Mouse (Mus musculus) forebrain, postnatal 0 days (tissue): ENCODE measurements around the gene March6. TPM values are rescaled to one million over a fixed set of nuclear protein-coding genes. Genes with fewer than 3 reads are reported as not detected.

Experiments used
- ATAC-seq: fragments of 200-750 bp; cut with Nextera tagmentation; 2 replicates; pipeline ENCODE4 v1.8.0; 2017; ENCODE audit warnings: mild to moderate bottlenecking, moderate library complexity
- DNase-seq: peaks from one replicate; pipeline ENCODE4 v3.0.0-alpha.2; 2015
- H3K27ac ChIP-seq: fragments of 300-500 bp; sonication (generic); 2 replicates; pipeline ENCODE4 v1.5.1; 2014; ENCODE audit warnings: low read depth, mild to moderate bottlenecking, antibody characterized with exemption, low read length, moderate library complexity, mixed read lengths
- H3K27me3 ChIP-seq: fragments of 300-500 bp; sonication (generic); 2 replicates; pipeline ENCODE4 v1.6.1; 2014; ENCODE audit warnings: mild to moderate bottlenecking, low read length, mixed read lengths; ENCODE audit not compliant: insufficient read depth
- H3K36me3 ChIP-seq: fragments of 300-500 bp; sonication (generic); 2 replicates; pipeline ENCODE4 v1.6.1; 2014; ENCODE audit warnings: mild to moderate bottlenecking, moderate library complexity; ENCODE audit not compliant: insufficient read depth
- H3K4me1 ChIP-seq: fragments of 300-500 bp; sonication (generic); 2 replicates; pipeline ENCODE4 v1.6.1; 2014; ENCODE audit warnings: antibody characterized with exemption; ENCODE audit not compliant: insufficient read depth
- H3K4me2 ChIP-seq: fragments of 300-500 bp; sonication (generic); 2 replicates; pipeline ENCODE4 v1.6.1; 2014; ENCODE audit warnings: low read depth, mild to moderate bottlenecking, moderate library complexity
- H3K4me3 ChIP-seq: fragments of 300-500 bp; sonication (generic); 2 replicates; pipeline ENCODE4 v1.5.1; 2014; ENCODE audit warnings: low read depth, low read length, mixed read lengths
- H3K9ac ChIP-seq: fragments of 300-500 bp; sonication (generic); 2 replicates; pipeline ENCODE4 v1.6.1; 2014; ENCODE audit warnings: mild to moderate bottlenecking
- H3K9me3 ChIP-seq: fragments of 300-500 bp; sonication (generic); 2 replicates; pipeline ENCODE4 v1.6.1; 2016; ENCODE audit warnings: low read length
- CTCF ChIP-seq: sonication (generic); IDR thresholded peaks from 2 replicates; pipeline ENCODE4 v1.5.1; 2016; ENCODE audit warnings: antibody characterized with exemption, control low read depth, low read depth
- WGBS: fragments of 180-500 bp; shearing (Covaris S2); extraction: QIAGEN DNeasy Blood & Tissue Kit; methylation state at CpG from one replicate; pipeline ENCODE4 v1.1.7; 2014; 5-methylcytosine and 5-hydroxymethylcytosine counted together
- polyA plus RNA-seq: library from polyadenylated mRNA; unstranded; fragments of >200 nt; fragmentation: Nextera tagmentation; extraction: Ambion mirVana; gene quantifications from 2 replicates; pipeline ENCODE4 v1.2.1, GENCODE M21; 2015
- total RNA-seq: library from RNA; depleted of rRNA; stranded (reverse); fragments of >200 nt; gene quantifications from 2 replicates; pipeline ENCODE4 v1.2.3, GENCODE M21; 2014

March6 gene
- total and polyA plus RNA-seq, 2 experiments from 2014 or later, result 60.2 to 209 TPM

DNA sequence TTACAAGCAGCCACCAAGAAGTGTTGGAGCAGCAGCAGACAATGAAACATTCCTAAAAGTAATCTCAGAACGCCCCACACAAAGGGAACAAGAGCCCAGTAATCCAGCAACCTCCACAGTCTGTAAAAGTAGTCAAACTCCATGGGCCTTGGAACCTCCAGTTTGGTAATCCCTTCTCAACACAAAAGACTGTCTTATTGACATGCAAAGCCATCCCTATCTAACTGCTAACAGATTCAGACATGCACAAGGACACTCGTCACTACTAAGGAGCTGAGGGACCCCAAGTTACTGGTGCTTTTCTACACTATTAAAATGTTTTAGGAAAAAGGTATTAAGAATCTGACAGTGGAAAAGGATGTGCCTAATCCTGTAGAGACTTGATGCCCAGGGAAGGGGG lies 43.4 kb downstream of the March6 start:
- Histone ChIP-seq H3K4me2 (no peak overlapping the region), H3K27me3 (no peaks in the 10 kb centered on the region), H3K9me3 (no peaks in the 10 kb centered on the region), H3K4me1 (no peaks in the 10 kb centered on the region), H3K36me3 (peaks cover 40% of the 10 kb centered on the region), H3K27ac (no peak overlapping the region; the same call in 1 of the 2 replicates), H3K9ac (no peak overlapping the region), H3K4me3 (no peak overlapping the region)
- 22% methylated on average over 2 of the region's 2 CpGs for WGBS
- no peak for TF ChIP-seq CTCF
- ATAC-seq (peak; percentile 40; the same call in 1 of the 2 replicates), DNase-seq (no peak)

- Histone ChIP-seq H3K4me1 (no peaks in the 10 kb centered on the region), H3K27me3 (no peaks in the 10 kb centered on the region), H3K4me2 (no peak overlapping the region), H3K27ac (no peak overlapping the region), H3K36me3 (peaks cover 56% of the 10 kb centered on the region), H3K9ac (no peak overlapping the region), H3K4me3 (no peak overlapping the region), H3K9me3 (no peaks in the 10 kb centered on the region)
- no peak for ATAC-seq
- TF ChIP-seq CTCF, result no peak
- no peak for DNase-seq
- WGBS, result 90% methylated on average over 1 of the region's 1 CpGs
Observed at GRCm38 (mm10) chr15:31476678-31477077, 54.2 kb downstream of the March6 start.

DNA sequence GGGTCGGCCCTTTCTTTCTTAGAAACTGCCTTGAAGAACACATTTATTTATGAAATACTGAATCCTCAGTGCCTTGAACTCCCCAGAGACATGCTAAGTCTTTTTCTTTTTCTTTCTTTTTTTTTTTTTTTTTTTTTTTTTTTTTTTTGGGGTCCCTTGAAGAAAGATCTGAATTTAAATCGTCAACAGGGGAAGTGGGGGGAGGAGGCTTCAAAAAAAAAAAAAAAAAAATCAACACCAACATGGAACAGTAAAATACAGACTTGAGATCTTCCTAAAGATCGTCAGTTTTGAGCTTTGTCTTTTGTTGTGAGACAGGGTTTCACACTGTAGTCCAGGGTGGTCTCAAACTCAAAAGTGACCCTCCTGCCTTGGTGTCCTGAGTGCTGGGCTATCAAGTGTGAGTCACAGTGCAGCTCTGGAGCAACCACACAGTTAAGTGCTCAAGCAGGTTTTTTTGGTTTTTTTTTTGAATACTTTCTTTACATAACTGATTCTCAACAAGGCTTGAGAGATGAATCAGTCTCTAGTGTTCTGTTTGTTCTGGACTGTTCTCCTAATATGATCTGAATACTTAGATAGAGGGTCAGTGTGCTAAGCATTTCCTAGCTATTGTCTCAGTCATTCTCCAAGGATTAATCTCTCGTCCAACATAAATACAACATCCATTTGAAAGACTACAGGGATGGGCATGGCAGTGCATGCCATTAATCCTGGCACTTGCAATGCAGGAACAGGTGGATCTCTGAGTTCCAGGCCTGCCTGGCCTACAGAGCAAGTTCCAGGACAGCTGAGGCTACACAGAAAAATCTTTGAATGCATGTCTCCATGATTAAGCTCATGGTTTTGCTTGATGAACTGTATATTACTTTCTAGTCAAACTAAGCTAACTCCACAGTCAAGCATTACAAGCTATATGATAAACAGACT lies 57.9 kb downstream of the March6 start:
- Histone ChIP-seq H3K9ac (no peak overlapping the region), H3K27me3 (no peaks in the 10 kb centered on the region), H3K4me1 (no peaks in the 10 kb centered on the region), H3K4me2 (no peak overlapping the region), H3K4me3 (no peak overlapping the region), H3K27ac (no peak overlapping the region), H3K9me3 (no peaks in the 10 kb centered on the region), H3K36me3 (peaks cover 41% of the 10 kb centered on the region)
- TF ChIP-seq CTCF, result no peak
- no peak for DNase-seq
- no peak for ATAC-seq
- 67% methylated on average over 4 of the region's 4 CpGs for WGBS

GRCm38 (mm10) chr15:31471529-31471928 lies 59.3 kb downstream of the March6 start:
- no peaks in the 10 kb centered on the region for H3K27me3 ChIP-seq
- no peaks in the 10 kb centered on the region for H3K4me1 ChIP-seq
- TF ChIP-seq CTCF, result no peak
- no peaks in the 10 kb centered on the region for H3K9me3 ChIP-seq
- ATAC-seq (no peak), DNase-seq (no peak)
- no peak overlapping the region for H3K27ac ChIP-seq
- H3K4me3 ChIP-seq, result no peak overlapping the region
- no peak overlapping the region for H3K4me2 ChIP-seq
- peaks cover 37% of the 10 kb centered on the region for H3K36me3 ChIP-seq
- 92% methylated on average over 4 of the region's 4 CpGs for WGBS
- no peak overlapping the region for H3K9ac ChIP-seq

GRCm38 (mm10) chr15:31469497-31469896 lies 61.4 kb downstream of the March6 start:
- H3K36me3 ChIP-seq, result peaks cover 51% of the 10 kb centered on the region
- no peaks in the 10 kb centered on the region for H3K4me1 ChIP-seq
- no peak for TF ChIP-seq CTCF
- WGBS, result 89% methylated on average over 4 of the region's 4 CpGs
- DNase-seq (no peak), ATAC-seq (no peak)
- H3K4me3 ChIP-seq, result no peak overlapping the region
- H3K9me3 ChIP-seq, result no peaks in the 10 kb centered on the region
- H3K27ac ChIP-seq, result no peak overlapping the region
- H3K4me2 ChIP-seq, result no peak overlapping the region
- no peaks in the 10 kb centered on the region for H3K27me3 ChIP-seq
- no peak overlapping the region for H3K9ac ChIP-seq

DNA sequence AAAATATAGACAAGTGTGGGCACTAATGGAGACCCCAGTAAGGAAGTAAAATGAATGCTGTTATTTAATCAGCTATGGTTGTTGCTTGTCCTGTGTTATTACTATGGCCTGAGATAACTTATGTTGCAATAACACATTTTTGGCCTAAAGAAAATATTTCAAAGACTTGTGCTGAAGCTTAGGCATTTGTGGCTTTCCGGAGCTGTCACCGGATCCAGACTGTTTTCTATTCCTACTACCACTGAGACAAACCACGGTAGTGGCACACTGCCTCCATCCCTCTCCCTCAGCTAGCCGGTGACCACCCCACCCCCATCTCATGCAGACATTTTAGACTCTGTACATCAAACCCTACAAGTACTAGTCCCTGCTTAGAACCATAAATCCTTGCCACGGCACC lies 62.0 kb downstream of the March6 start:
- Histone ChIP-seq H3K9me3 (no peaks in the 10 kb centered on the region), H3K36me3 (peaks cover 52% of the 10 kb centered on the region), H3K27ac (no peak overlapping the region), H3K4me3 (no peak overlapping the region), H3K9ac (no peak overlapping the region), H3K4me2 (no peak overlapping the region), H3K27me3 (no peaks in the 10 kb centered on the region), H3K4me1 (no peaks in the 10 kb centered on the region)
- no peak for TF ChIP-seq CTCF
- ATAC-seq (no peak), DNase-seq (no peak)
- 94% methylated on average over 5 of the region's 5 CpGs for WGBS

DNA sequence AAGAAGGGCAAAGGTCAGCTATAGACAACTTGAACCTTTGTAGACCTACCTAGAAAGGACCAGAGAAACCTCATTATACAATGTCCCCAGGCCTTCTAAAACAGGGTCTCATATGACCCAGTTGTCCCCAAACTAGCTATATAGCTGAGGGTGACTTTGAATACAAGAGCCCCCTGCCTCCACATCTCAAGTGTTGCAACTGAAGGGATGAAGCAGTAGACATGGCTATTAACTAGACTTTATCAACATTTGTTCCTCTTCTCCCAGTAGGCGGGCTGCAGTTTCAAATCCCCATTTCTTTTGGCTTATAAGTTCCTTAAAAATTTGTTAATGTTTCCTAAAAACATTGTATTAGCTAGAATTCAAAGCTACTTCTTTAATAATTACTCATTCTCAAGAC lies 64.1 kb downstream of the March6 start:
- no peak overlapping the region for H3K9ac ChIP-seq
- DNase-seq, result no peak
- ATAC-seq, result no peak
- no peak overlapping the region for H3K27ac ChIP-seq
- H3K4me2 ChIP-seq, result no peak overlapping the region
- H3K36me3 ChIP-seq, result peaks cover 59% of the 10 kb centered on the region
- 100% methylated on average over 1 of the region's 1 CpGs for WGBS
- TF ChIP-seq CTCF, result no peak
- no peaks in the 10 kb centered on the region for H3K27me3 ChIP-seq
- H3K4me1 ChIP-seq, result no peaks in the 10 kb centered on the region
- no peak overlapping the region for H3K4me3 ChIP-seq
- no peaks in the 10 kb centered on the region for H3K9me3 ChIP-seq
